Mouse (Mus musculus): ENCODE measurements around the gene Sncb. TPM values are rescaled to one million over a fixed set of nuclear protein-coding genes. Genes with fewer than 3 reads are reported as not detected.

Sncb gene
- total RNA-seq (2023) = not detected in 2 replicates

GRCm38 (mm10) chr13:54766192-54766768 lies at the start of gene Sncb:
Gene Sncb (minus strand): TSS chr13:54766595.

GRCm38 (mm10) chr13:54788740-54789560 lies 22.6 kb upstream of the Sncb start, which contains the start of gene Tspan17:
Gene Tspan17 (plus strand): TSS chr13:54789377.

GRCm38 (mm10) chr13:54783698-54784097 lies 17.3 kb upstream of the Sncb start, which contains the start of gene Eif4e1b:
Gene Eif4e1b (plus strand): TSS chr13:54783998.

GRCm38 (mm10) chr13:54749864-54750411 lies 16.5 kb downstream of the Sncb start, which contains the start of gene Gprin1:
Gene Gprin1 (minus strand): TSS chr13:54749874.

Other genes with a start within 250 kb of the Sncb start
- 33.0 and 41.5 TPM in 2 replicates for gene 4833439L19Rik, start 201.2 kb downstream of the Sncb start, total RNA-seq (2023)
- 2.4 and 3.3 TPM in 2 replicates for gene Arl10, start 191.6 kb downstream of the Sncb start, total RNA-seq (2023)
- gene Nop16, start 176.5 kb downstream of the Sncb start, total RNA-seq (2023) = 4.1 and 5.1 TPM in 2 replicates
- 51.2 and 66.0 TPM in 2 replicates for gene Higd2a, start 176.4 kb downstream of the Sncb start, total RNA-seq (2023)
- 5.9 TPM in 2 replicates for gene Cltb, start 155.3 kb downstream of the Sncb start, total RNA-seq (2023)
- gene Faf2, start 144.8 kb downstream of the Sncb start, total RNA-seq (2023) = 45.8 and 53.2 TPM in 2 replicates
- gene Rnf44, start 72.7 kb downstream of the Sncb start, total RNA-seq (2023) = 170 and 203 TPM in 2 replicates
- not detected in 2 replicates for gene Cdhr2, start 65.1 kb downstream of the Sncb start, total RNA-seq (2023)
- gene Gprin1, start 16.7 kb downstream of the Sncb start, total RNA-seq (2023) = not detected in 2 replicates
- gene Eif4e1b, start 17.4 kb upstream of the Sncb start, total RNA-seq (2023) = not detected in 2 replicates
- 5.8 and 5.9 TPM in 2 replicates for gene Tspan17, start 22.8 kb upstream of the Sncb start, total RNA-seq (2023)
- 0.25 TPM in 1 of 2 replicates, not detected in the other for gene Unc5a, start 182.8 kb upstream of the Sncb start, total RNA-seq (2023)